ENCODE assay signal across 11 mouse cellular contexts in the genomic region with DNA sequence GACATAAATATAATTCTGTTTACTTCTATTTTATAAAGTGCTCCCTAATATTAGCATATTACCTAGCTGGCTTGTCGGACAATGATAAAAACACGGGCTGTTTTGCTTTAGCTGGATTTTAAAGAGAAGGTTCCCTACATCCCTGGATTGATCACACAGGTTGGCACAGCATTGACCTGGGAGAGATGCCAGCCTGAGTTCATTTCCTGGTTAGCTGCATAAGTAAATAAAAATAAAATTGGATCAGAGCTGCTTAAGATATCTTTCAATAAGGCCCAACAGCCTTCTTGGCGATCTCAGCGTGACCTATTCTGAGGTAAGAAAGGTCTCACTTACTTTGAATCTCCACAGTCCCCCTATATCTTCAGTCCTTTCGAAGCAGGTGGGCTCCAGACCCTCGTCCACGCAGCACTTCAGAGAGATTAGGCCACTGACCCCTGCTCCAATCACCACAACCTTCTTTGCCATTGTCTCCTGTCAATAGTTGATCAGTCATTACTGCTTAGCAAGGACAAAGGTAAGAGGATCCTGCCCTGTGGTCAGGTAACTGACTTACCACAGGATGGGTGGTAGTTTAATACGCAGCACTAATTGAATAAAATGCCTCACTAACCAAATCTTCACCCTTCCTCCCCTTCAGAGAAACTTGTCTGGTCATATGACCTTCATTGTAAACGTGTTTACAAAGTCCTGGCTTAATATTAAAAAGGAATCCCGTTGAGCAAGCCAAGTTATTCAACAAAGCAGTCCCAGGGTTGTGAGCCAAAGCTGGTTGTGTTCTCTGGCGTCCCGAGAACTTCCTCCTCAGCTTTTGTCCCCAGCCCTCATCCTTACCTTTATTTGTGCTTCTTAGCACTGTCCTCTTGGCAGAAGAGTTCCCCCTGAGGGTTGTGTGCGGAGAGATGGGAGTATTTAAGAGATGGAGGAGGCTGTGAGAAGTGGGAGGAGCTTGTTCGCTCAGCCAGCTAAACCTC. TPM values are rescaled to one million over a fixed set of nuclear protein-coding genes. Genes with fewer than 3 reads are reported as not detected.
DNase-seq lines count a peak whose midpoint lies in the region; ATAC-seq and TF ChIP-seq lines count a peak whose summit lies in the region.
"Had no signal": no experiment of that assay in that cellular context is flagged by ENCODE, and none has a peak within 500 bp of the region (broad histone marks: within the 10 kb centered on the region; RNA-seq: fewer than 3 reads in every experiment).

Gene Fmo2, minus strand, starts transcription at position 889 of the 974 bp plus-strand sequence.

- no peaks in the 10 kb centered on the region for H3K36me3 ChIP-seq in lung, embryonic 16.5 days (ENCODE audit: control insufficient read depth, insufficient read depth, low read length)
- H3K36me3 ChIP-seq in intestine, embryonic 15.5 days = no peaks in the 10 kb centered on the region

- peak within 1 kb of the TSS; percentile 43 for H3K9ac ChIP-seq in lung, embryonic 16.5 days (ENCODE audit: low read length)
- no peak within 1 kb of the TSS for H3K9ac ChIP-seq in intestine, embryonic 15.5 days
- H3K9ac ChIP-seq: liver, embryonic 14.5 days had no signal

- H3K4me3 ChIP-seq in gastrocnemius, adult 2 months = peak within 1 kb of the TSS; percentile 65
- peak within 1 kb of the TSS; percentile 30 for H3K4me3 ChIP-seq in lung, embryonic 16.5 days (ENCODE audit: low read length)
- no peak within 1 kb of the TSS for H3K4me3 ChIP-seq in intestine, embryonic 15.5 days (replicated peaks)

- ATAC-seq in lung, embryonic 16.5 days (ENCODE audit: low read depth) = peak; percentile 62
- ATAC-seq in intestine, embryonic 15.5 days = no peak
- ATAC-seq in activated CD4-positive, CD25-positive, alpha-beta regulatory T cell, adult 4 months = no peak

- no peak for TF ChIP-seq CTCF in gastrocnemius, adult 2 months (IDR thresholded peaks at IDR 0.05)

- 52% methylated on average over 14 of the region's 14 CpGs for WGBS in lung, embryonic 16.5 days
- WGBS in intestine, embryonic 15.5 days = 66% methylated on average over 14 of the region's 14 CpGs

- peak; percentile 57 for DNase-seq in gastrocnemius, adult 2 months
- DNase-seq in gastrocnemius, postnatal 4 days (ENCODE audit: low spot score in 2 of 2) = no peak
- no peak for DNase-seq in adrenal gland, adult 8-10 months
- peak; percentile 28 to 34 for DNase-seq in heart, postnatal 10 days
- no peak for DNase-seq in Muller cell, postnatal 12 days (ENCODE audit: inconsistent ontology term)
- DNase-seq: cerebellum, adult 11-12 months; layer of hippocampus, adult 9-11 months had no signal

- H3K27ac ChIP-seq in gastrocnemius, adult 2 months = peak within 1 kb of the TSS; percentile 88
- H3K27ac ChIP-seq in lung, embryonic 16.5 days (ENCODE audit: low read length) = 0 out of 2 replicates have a peak within 1 kb of the TSS, but pooled peaks have one; percentile 6
- no peak within 1 kb of the TSS for H3K27ac ChIP-seq in intestine, embryonic 15.5 days
- H3K27ac ChIP-seq: liver, embryonic 14.5 days had no signal

- peak within 1 kb of the TSS; percentile 28 for H3K4me2 ChIP-seq in lung, embryonic 16.5 days (ENCODE audit: low read depth, low read length)
- H3K4me2 ChIP-seq in intestine, embryonic 15.5 days (replicated peaks) = no peak within 1 kb of the TSS

- intact Hi-C loops in gastrocnemius, adult 2 months (cut with DNase I) = loop anchor here (5.0 kb wide), 2 partner anchors 39 to 159 kb away; partner anchors contain the start of gene Fmo6
- intact Hi-C loops in heart, postnatal 10 days (cut with DNase I) = loop anchor here (5.0 kb wide), 1 partner anchor 159 kb away; no protein-coding TSS in a partner anchor

- H3K4me1 ChIP-seq in lung, embryonic 16.5 days (replicated peaks; ENCODE audit: control insufficient read depth, insufficient read depth, low read length) = 0 out of 2 replicates have a peak, but pooled peaks cover 2% of the 10 kb centered on the region
- H3K4me1 ChIP-seq in intestine, embryonic 15.5 days (replicated peaks) = no peaks in the 10 kb centered on the region

- H3K27me3 ChIP-seq in lung, embryonic 16.5 days (ENCODE audit: control insufficient read depth, insufficient read depth, low read depth, low read length) = no peaks in the 10 kb centered on the region
- H3K27me3 ChIP-seq in intestine, embryonic 15.5 days (replicated peaks) = no peaks in the 10 kb centered on the region

- H3K9me3 ChIP-seq in lung, embryonic 16.5 days (ENCODE audit: control insufficient read depth, low read length) = no peaks in the 10 kb centered on the region
- no peaks in the 10 kb centered on the region for H3K9me3 ChIP-seq in intestine, embryonic 15.5 days

RNA-seq across cellular contexts. Expression of gene Fmo2, which starts in this region (rescaled TPM):
- total RNA-seq in gastrocnemius, adult 2 months (2021) = 10 to 100 TPM; 16.3 to 17.7 TPM
- 1 to 10 TPM; 2.7 to 3.4 TPM for total RNA-seq in gastrocnemius, postnatal 4 days (2021)
- total RNA-seq in adrenal gland, adult 8-10 months (2022) = 10 to 100 TPM; 45.3 to 71.8 (median 66.9) TPM
- total RNA-seq in heart, postnatal 10 days (2021) = 1 to 10 TPM; 4.1 to 9.1 TPM
- 48.3 and 70.3 TPM in 2 replicates for polyA plus RNA-seq in lung, embryonic 16.5 days (2015; fragmentation: Nextera tagmentation; extraction: Ambion mirVana)
- 2.5 and 2.9 TPM in 2 replicates for polyA plus RNA-seq in intestine, embryonic 15.5 days (2015; fragmentation: Nextera tagmentation; extraction: Ambion mirVana)
- not detected for polyA plus RNA-seq in activated CD4-positive, CD25-positive, alpha-beta regulatory T cell, adult 4 months (2017; shearing (Covaris generic))

Comparison
In these comparisons a context has a peak if more than half of its experiments do, and no peak if none do; other contexts are left out.
1. RNA of gene Fmo2 (polyA plus RNA-seq): 48.3 to 70.3 TPM in lung, embryonic 16.5 days; 2.5 to 2.9 TPM in intestine, embryonic 15.5 days and not detected in activated CD4-positive, CD25-positive, alpha-beta regulatory T cell, adult 4 months; every median in the first group is over 10 times any median in the second.
2. DNase-seq: peak in gastrocnemius, adult 2 months (single experiment) and heart, postnatal 10 days (2 of 2); none in gastrocnemius, postnatal 4 days (0 of 2), adrenal gland, adult 8-10 months (single experiment) and Muller cell, postnatal 12 days (single experiment).